Mouse (Mus musculus) cerebellum, adult 18-20 months (tissue): Measurements from ENCODE around the gene Ahnak.
"Not testable (repeated sequence)": the region's sequence is repeated elsewhere in the genome, so short reads cannot be mapped to it uniquely, and the experiment has no call there.

ENCODE experiments used
- DNase-seq, 2 experiments: peaks; one replicate each; pipeline ENCODE4 v3.0.0; 2021

Gene Ahnak

DNA sequence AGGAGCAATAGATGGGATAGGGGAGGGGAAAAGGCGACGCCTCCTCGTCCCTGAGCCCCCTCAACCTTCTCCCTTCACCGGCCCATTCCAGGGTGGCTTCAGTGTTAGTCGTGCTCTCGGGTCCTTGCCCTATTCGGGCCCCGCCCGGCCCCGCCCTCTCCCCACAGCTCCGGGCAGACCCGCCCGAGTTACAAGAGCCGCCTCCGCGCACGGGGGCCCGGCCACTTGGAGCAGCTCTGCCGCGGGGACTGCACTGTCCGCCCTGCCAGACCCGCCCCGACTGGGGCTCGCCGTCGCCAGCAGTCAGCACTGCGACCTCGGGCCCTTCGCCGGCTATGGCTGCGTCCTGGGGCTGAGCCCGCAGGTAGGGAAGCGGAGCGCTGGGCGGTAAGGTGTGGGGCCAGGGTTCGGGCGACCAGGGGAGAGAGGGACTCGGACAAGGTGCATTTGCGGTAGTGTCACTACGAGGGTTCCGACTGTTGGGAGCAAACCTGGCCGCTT, at the start of gene Ahnak:
Gene Ahnak (plus strand): TSS at position 219 of the 501 bp plus-strand sequence.
- peak in 1 of 2 experiments; percentile 28 for DNase-seq

DNA sequence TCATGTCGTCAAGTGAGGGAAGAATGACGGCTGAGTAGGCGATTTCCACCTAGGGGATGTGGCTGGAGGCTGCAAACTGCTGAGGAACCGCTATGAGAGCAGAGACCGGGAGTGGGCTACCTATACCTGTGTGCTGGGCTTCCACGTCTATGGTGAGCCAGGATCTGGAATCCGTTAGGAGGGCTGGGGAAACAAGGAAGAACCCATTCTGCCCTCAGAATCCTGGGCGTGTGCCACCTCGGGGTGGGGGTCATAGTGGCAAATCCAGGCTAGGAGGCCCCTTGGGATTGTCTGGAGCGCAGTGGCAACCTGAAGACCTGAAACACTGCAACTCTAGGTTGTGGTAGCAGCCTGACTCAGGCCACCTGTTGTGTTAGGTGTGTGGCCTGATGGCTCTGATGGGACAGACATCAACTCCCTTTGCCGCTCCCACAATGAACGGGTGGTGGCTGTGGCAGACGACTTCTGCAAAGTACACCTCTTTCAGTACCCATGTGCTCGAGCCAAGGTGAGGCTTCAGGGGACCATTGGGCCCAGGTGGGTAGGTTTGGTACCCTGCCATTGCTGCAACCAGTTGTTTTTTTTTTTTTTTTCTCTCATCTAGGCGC, 48.5 kb upstream of the Ahnak start:
- DNase-seq, result peak in 1 of 2 experiments; percentile 37

DNA sequence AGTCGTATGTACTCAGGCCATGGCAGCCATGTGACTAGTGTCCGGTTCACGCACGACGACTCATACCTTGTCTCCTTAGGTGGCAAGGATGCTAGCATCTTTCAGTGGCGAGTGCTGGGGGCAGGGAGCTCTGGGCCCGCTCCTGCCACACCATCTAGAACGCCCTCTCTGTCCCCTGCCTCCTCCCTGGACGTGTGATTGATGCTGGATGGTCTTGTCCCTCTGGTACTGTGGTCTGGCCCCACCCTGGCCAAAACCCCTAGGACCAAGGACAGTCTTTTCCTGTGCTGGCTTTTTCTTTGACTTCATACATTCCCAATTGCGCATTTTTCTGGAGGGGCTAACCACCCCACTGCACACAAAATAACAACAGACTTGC, 48.0 kb upstream of the Ahnak start:
- peak in 1 of 2 experiments; percentile 36 for DNase-seq

DNA sequence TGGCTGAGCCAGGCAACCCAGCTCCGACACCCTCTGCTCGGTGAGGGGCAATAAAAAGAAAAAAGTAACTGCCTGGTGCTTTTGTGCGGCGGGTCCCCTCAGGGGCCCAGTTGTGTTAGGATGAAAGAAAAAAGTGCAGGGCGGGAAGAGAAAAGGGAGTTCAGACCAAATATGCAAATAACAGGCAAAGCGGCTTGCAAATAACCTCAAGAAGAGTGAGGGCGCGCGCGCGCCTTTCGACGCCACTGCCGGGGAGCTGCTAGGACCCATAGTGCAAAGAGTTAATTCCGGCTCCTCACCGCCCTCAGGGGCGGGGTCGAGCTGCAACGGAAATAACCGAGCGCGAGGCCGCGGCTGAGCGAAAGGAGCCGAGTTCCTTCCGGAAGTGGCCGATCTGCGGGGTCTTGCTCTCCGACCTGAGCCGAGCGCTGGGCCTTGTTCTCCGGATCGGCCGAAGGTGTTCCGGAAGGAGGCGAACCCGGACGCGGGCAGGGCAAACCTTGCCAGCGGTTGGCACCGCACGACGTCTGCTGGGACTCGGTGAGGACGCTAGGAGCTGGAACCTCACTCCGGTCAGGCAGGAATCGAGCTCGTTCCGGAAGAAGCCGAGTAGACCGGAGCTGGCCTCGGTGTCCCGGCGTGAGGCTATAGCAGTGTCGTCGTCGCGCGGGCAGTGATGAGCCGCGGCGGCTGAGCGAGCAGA, 47.4 kb upstream of the Ahnak start, which contains the start of gene Mta2:
Gene Mta2 (plus strand): TSS at position 361 of the 703 bp plus-strand sequence.
- DNase-seq, result peak; percentile 97 to 98

DNA sequence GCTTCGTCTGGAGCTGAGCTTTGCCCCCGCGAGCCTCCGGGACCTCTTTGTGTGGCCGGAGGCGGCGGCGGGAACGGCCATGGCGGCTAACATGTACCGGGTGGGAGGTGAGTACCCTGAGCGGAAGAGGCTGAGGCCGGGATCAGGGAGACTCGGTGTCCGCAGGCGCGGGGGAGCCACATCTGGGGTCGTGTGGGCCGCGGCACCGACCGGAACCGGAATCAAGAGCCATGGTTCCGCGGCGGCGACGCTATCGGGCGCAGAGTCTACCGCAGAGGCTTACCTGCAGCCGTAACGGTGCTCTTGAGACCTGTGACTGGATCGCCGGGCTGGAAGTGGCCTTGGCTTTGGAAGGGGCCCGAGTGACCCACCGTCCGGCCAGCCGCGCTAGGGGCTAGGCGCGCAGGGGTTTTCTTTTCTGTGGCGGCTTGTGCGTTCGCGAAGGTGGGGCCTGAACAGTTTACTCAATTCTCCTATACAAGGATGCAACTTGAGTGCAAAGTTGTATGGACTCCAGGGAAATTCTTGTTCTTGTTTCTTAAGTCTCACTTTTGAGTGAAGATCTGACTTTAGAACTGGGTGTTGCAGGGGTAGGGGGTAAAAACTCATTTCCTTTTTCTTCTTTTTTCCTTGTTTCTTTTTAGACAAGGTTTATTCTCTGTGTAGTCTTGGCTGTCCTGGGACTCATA, 46.7 kb upstream of the Ahnak start:
- DNase-seq, result no peak

DNA sequence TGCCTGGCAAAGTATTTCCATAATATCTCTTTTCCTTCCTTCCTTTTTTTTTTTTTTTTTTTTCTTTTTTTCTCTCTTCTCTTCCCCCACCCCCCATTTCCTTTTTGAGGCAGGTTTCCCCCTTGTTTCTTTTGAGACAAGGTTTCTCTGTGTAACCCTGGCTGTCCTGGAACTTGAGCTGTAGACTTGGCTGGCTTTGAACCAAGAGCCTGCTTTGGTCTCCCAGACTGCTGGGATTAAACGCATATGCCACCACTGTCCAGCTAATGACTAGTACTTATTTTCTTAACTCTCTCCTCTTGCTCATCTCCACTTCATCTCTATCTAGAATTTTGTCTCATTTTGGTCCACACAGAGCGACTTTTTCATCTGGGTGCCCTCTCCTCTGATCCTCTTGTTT, 46.0 kb upstream of the Ahnak start:
- no peak for DNase-seq

DNA sequence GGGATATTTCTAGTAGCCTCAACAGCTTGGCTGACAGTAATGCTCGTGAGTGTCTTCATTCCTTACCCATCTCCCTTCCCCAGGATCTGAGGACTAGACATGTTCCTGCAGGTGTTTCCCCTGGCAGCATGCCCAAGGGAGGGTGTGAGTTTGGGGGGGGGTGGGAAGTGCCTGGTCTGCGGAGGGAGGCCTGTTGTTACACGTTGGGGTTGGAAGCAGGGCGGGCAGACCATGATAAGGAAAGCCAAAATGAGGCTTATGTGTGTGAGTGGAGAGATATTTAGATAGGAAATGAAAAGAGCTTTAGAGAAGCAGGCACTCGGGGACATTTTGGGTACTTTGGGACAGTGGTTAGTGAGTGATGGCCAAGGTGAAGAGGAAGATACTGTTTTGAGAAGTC, 45.0 kb upstream of the Ahnak start:
- no peak for DNase-seq

DNA sequence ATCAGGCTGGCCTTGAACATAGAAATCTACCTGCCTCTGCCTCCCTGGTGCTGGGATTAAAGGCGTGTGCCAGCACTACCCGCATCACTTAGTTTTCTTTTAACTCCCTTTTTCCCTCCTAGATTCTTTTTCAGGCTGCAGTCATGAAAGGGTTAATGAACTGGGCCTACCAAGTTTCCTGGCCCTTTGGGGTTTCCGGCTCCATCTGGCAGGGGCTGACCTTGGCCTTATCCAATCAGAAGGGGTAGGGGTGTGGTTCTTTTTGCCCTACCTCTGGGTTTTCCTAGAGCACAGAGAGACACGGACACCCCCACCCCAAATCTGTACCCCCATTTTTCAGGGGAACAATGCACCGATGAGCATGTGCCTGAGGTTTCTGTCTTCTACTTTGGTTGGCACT, 44.3 kb upstream of the Ahnak start:
- DNase-seq, result no peak

DNA sequence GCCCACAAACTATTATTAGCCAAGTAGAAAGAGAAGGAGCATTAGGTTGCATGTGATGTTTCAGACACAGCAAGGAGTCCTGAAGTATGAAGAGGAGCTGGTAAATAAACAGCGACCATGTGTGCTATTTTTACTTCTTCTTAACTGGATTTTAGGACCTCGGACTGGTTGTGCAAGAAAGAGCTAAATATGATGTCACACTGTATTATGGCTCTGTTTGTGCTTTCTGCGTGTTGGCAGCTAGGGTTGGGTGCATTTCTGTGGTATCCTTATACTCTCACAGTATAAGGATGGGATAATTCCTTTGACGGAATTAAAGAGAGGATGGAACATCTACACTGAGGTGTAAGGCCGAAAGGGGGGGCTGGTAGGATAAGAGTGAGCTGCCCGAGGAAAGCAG, 43.8 kb upstream of the Ahnak start:
- no peak for DNase-seq

DNA sequence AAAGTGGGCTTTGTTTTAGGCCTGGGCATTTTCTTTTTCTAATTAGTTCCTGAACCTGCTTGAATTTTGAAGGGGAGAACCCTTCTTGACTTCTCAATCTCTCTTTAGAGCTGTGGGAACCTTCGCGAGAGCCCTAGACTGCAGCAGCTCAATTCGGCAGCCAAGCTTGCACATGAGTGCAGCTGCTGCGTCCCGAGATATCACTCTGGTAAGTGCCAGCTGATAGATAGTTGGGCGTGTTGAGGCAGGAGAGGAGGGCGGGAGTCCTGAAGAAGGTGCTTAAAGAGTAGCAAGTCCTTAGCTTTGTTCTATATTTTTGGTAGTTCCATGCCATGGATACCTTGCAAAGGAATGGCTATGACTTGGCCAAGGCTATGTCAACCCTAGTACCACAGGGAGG, 42.2 kb upstream of the Ahnak start:
- DNase-seq, result no peak

DNA sequence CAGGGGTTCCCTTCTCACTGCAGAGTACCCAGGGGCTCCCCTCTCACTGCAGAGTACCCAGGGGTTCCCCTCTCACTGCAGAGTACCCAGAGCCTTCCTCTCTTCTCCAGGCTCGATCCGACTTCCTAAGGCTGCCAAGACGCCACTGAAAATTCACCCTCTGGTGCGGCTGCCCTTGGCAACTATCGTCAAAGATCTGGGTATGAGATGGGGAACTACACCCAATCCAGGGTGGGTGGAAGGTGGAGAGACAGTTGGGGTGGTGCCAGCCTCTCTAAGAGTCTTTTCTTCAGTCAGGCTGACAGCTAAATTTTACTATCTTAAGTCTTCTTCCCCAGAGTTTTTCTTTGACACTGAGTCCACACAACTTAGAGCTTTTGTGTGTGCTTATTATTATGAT, 38.9 kb upstream of the Ahnak start:
- DNase-seq, result no peak

DNA sequence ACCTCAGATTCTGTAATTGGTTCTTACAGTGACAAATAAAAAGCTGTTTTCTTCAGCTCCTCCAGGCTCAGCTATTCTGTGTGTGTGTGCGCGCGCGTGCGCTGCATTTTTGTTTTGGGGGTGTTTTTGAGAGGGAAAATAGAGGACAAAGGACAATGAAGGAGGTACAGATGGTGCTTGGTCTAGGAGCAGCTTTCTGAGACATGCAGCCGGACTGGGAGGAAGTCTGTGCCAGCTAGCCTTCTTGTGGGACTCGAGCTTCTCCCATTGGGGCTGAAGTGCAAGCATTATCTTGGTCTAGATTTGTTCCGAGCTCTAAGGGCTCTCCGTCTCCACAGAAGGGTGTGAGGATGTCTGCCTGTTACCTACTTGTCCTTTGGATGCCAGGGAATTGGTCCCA, 36.8 kb upstream of the Ahnak start:
- no peak for DNase-seq

DNA sequence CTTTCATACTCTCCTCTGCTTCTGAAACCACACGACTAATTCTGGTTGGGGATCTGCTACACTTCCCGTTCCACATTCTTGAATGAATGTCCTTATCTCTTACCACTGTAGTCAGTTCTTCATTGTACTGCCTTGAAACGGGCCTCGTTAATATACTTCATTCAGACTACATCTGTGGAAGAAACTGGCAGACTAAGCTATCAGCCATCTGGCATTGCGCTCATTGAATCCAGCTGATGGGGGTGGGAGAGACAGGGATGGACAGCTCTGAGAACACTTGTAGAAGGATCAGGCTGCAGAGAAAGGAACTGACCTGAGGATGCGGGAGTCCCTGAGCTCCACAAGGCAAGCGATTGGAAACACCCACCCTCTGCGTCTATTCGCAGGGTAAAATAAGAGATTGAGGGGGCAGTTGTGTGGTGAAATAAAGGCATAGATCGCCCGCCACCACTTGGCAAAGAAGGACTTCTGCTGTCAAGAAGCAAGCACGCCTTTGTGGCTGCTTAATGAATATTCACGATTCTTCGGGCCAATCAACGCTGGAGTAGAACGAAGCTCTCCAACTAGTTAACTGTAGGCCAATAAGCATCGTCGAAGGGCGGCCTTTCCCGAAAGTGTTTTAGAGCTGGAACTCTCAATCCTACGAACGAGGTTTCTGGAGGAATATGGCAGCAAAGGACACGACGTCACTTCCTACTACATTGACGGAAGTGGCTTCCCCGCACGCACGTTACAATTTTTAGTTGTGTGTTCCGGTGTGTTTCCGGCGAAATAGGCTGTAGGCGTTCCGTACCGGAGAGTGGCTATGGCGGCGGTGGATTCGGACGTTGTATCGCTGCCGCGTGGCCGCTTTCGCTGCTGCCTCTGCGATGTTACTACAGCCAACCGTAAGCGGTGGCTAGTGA, 35.7 kb upstream of the Ahnak start, which contains the start of gene Tut1:
Gene Tut1 (plus strand): TSS at position 713 of the 905 bp plus-strand sequence.
- peak; percentile 85 to 91 for DNase-seq

DNA sequence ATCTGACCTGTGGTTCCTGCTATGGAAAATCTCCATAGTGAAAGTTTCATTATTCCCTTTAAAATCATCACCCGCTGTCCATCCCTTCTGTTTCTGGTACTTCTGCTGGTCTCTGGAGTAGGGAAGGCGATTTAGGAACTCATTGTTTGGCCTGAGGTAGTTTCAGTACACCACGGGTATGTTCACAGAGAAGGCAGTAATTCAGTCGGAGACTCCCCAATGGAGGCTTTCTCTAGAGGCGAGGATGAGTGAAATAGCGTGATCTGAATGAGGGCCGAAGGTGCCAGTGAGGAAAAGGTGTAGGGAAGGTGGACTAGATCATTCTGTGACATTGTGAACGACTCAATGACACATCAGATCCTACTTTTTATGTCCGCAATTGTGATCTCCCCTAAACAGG, 34.9 kb upstream of the Ahnak start:
- no peak for DNase-seq

DNA sequence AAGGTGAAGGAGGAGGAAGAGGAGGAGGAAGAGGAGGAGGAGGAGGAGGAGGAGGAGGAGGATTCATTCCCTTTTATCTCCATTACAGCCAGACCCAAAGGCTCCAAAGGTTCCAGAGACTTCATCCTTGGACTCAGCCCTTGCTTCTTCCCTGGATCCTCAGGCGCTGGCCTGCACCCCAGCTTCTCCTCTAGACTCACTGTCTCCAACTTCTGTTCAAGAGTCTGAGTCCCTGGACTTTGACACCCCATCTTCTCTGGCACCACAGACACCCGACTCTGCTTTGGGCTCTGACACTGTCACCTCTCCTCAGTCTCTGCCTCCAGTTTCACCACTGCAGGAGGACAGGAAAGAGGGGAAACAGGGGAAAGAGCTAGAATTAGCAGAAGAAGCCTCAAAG, 26.8 kb upstream of the Ahnak start:
- DNase-seq, result no peak

DNA sequence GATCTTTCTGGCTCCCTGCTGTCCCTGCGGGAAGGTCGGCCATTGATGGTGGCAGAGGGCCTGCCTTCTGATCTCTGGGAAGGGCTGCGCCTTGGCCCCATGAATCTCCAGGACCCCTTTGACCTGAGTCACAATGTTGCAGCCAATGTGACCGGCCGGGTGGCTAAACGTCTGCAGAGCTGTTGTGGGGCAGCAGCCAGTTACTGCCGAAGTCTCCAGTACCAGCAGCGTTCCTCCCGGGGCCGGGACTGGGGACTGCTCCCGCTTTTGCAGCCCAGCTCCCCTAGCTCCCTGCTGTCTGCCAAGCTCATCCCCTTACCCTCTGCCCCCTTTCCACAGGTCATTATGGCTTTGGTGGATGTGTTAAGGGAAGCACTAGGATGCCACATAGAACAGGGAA, 24.0 kb upstream of the Ahnak start:
- DNase-seq, result no peak

DNA sequence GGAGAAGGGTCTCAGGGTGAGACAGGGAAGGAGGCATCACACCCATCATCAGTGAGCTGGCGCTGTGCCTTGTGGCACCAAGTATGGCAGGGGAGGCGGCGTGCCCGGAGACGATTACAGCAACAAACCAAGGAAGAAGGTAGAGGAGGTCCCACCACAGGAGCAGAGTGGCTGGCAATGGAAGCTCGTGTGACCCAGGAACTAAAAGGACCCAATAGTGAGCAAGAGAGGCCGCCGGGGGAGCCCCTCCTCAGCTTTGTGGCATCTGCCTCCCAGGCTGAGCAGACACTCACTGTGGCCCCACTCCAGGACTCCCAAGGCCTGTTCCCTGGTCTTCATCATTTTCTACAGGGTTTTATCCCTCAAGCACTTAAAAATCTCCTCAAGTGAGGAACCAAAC, 23.3 kb upstream of the Ahnak start:
- DNase-seq, result peak in 1 of 2 experiments; percentile 44

DNA sequence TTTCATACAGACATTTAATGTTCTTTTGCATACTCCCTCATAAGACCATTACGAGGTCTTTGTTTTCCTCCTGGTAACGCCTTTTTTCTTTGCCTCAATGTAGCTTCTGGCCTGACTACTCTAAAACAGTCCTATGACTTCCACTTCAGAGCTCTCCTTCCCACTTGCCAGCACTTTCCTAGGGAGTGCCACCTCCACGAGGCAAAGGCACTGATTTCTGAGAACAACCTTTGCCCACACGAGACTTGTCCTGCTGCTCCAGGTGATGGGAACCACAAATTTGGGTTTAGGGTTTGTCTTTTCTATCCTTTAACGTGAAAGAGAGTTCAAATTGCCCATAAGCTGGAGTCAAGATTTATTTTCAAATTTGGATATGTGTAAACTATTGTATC, 22.9 kb upstream of the Ahnak start:
- DNase-seq, result no peak

DNA sequence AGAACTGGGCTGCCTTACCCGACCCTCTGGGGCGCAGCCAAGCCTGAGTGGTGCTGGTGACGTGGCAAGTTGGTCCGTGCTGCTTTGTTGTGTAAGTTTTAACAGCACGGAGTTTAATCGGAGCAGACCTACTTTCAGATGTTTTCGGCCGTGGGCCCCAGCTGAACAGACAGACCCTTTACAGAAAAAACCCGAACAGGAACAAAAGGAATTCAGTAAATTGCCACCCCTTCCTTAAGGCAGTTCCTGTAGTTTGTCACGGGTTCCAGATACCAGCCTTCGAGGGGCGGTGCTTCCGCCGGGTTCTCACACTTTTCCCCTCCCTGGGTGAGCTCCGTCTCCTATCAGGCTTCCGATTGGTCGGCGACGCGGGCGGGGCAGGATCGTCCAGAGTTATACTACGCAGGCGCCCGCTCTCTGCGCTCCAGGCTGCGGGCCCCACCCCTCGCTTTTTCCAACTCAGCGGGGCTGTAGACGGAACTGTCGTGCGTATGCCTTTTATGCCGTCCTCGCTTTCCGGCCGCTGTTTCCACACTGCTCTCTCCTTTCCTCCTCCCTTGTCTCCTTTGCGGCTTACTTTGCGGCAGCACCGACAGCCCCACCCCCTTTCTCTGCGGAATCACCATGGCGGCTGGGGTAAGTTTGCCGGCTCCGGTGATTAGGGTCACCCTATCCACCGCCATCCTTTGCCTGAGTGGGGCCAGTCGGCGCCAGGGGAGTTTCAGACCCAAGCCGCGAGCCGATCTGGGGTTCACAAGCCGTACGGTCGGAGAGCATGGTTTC, 22.3 kb upstream of the Ahnak start, which contains the start of gene Eef1g:
Gene Eef1g (plus strand): TSS at position 452 of the 783 bp plus-strand sequence.
- peak; percentile 97 to 99 for DNase-seq

DNA sequence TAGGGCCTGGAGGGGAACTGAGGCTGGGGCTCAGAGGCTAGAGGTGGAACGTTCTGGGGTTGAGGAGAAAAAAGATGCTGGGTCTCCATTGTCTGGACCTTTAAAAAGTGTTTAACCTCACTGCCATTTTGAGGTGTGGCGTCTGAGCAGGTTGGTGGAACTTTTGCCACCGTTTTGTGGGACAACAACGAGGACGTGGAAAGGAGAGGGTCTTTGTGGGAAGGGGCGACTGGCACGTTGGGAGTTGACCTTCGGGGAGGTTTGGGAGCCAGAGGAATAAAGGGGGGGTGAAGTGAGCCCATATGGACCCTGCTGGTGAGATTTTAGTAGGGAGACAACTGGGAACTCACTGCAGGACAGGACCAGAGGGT, 21.7 kb upstream of the Ahnak start:
- no peak for DNase-seq

DNA sequence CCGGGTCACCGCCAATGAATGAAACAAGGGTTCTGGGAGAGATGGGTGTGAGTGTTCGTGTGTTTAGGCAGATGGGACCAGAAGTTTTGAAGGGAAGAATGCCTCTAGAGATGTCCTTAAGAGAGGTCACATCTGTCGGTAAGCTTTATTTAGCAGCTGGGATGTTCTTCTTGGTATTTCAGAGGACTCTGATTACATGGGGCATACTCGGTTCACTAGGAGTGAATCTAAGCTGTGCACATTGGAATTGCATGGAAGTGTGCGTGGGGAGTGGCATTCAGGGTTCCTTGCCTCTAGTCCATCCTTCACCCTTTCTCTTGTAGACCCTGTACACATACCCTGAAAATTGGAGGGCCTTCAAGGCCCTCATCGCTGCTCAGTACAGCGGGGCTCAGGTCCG, 21.2 kb upstream of the Ahnak start:
- no peak for DNase-seq

DNA sequence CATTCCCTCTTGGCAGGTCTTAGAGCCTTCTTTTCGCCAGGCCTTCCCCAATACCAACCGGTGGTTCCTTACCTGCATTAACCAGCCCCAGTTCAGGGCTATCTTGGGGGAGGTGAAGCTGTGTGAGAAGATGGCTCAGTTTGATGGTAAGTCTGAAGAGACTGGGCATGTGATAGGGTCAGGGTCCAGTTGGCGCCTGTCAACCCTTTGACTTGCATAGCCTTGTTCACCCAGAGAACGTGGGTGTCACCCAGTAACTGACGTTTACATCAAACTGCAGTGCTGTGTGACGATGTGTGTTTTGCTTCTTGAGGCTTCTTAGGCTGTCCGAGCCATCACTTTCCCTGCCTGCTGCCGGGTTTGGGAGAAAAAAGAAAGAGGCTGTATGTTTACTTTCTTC, 16.6 kb upstream of the Ahnak start:
- not testable (repeated sequence) for DNase-seq
